Mouse (Mus musculus): ENCODE measurements around the gene Amer2. TPM values are rescaled to one million over a fixed set of nuclear protein-coding genes. Genes with fewer than 3 reads are reported as not detected.

The Amer2 gene
- 10 to 100 TPM; 20.3 to 23.9 TPM for total RNA-seq (2023)

GRCm38 (mm10) chr14:60372821-60373309 is at the start of gene Amer2:
TSS of gene Amer2 (plus strand) at chr14:60373259.

Other genes starting within 250 kb of the Amer2 start
- gene Atp8a2, start 176.1 kb upstream of the Amer2 start, total RNA-seq (2023) = 1 to 10 TPM in 1 of 2 experiments, under 1 TPM in 1; 0.79 to 4.9 TPM
- under 1 TPM; 0.16 to 0.31 TPM for gene Nupl1, start 121.8 kb upstream of the Amer2 start, total RNA-seq (2023)
- gene Gm49336, start 121.8 kb upstream of the Amer2 start, total RNA-seq (2023) = 10 to 100 TPM; 38.5 to 43.5 TPM
- 10 to 100 TPM; 79.7 to 83.7 TPM for gene Mtmr6, start 108.0 kb upstream of the Amer2 start, total RNA-seq (2023)